Mouse (Mus musculus) kidney, adult 18-20 months (tissue): Measurements from ENCODE around the gene Sowahc.

Experiments
- DNase-seq: peaks from one replicate; pipeline ENCODE4 v3.0.0; 2021

Gene Sowahc

GRCm38 (mm10) chr10:59256533-59256932 lies 34.8 kb downstream of the Sowahc start:
- no peak for DNase-seq

GRCm38 (mm10) chr10:59259572-59259971 lies 37.8 kb downstream of the Sowahc start:
- DNase-seq: no peak

GRCm38 (mm10) chr10:59261603-59262002 lies 39.9 kb downstream of the Sowahc start:
- no peak for DNase-seq

DNA sequence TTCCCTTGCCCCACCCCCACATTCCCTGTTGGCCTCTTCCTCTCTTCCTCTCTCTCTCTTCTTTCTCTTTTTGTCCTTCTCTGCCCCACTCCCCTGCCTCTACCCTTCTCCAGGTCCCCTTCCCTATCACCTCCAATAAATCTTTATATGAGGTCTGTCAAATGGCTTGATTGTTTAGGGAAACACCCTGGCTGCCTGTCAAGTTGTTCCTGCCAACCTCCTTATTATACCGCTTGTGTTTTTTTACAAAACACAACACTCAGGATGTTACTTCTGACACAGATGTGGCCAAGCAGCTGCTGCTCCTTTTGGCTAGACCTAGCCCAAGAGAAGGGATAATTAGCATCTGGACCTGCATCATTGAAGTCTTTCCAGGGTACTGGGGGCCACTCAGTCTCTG lies 40.3 kb downstream of the Sowahc start:
- no peak for DNase-seq

GRCm38 (mm10) chr10:59262979-59263378 lies 41.2 kb downstream of the Sowahc start:
- no peak for DNase-seq

GRCm38 (mm10) chr10:59265067-59265466 lies 43.3 kb downstream of the Sowahc start:
- no peak for DNase-seq

DNA sequence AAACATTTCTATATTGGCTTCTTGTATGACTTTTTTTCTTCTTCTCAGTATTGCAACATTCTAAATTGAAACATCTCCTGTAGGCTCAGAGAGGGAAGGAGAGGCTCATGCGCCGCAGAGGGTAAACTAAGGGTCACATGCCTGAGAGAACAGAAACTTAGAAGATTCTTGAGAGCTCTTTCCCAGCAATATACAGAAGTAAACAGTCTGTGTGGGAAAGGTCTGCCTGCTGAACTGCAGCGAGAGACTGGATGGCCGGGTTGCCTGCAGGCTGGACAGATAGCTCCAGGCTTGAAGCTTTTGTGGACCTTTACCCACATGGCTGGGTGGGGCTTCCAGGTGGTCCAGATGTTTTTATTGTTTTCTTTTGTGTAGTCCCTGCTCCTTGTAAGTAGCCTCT lies 43.9 kb downstream of the Sowahc start:
- no peak for DNase-seq

DNA sequence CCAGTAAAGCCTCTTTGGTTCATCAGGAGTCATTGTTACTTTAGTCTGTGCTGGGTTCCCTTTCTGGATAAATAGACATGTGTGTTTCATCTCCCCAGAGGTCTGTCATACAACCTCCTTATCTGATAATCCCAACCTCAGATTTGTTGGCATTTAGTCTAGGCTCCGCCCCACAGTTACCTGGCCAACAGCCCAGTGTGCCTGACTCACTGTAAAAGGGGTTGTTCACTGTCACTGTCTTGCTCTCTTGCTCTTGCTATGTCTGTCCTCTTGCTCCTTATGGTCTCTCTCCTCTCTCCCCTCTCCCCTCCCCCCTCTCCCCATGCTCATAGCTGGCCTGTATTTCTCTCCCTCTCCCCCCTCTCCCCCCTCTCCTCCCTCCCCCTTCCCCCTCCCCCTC lies 44.3 kb downstream of the Sowahc start:
- DNase-seq: no peak

GRCm38 (mm10) chr10:59267275-59267674 lies 45.5 kb downstream of the Sowahc start:
- no peak for DNase-seq

GRCm38 (mm10) chr10:59268109-59268508 lies 46.4 kb downstream of the Sowahc start:
- no peak for DNase-seq

DNA sequence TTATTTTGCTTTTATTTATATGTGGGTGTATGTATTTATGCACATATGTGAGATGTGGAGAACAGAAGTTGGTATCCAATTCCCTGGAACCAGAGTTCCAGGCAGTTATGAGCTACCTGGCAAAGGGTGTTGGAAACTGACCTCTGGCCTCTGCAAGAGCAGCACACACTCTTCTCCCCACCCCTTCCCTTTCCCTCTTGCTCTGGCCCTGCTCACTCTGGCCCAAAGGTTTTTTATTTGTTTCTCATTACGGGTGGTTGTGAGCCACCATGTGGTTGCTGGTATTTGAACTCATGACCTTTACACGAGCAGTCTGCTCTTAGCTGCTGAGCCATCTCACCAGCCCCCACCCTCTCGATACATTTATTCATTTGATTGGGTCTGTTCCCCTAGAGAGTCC lies 47.0 kb downstream of the Sowahc start:
- no peak for DNase-seq

DNA sequence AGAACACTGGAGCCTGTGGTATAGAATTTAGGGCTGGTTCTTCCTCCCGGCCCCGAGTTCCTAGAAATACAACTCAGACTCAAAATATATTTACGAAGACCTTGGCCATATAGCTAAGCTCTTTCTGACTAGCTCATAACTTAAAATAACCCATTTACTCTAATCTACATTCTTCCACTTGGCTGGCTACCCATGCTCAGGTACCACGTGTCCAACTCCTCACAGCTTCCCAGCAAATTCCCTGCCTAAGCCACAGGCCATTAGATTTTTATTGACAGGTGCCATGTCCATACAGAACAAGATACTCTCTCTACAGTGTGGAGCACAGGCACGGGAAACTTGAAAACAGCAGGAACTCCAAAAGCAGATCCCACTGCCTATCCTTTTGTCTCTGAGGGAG lies 54.0 kb downstream of the Sowahc start:
- no peak for DNase-seq
